Mouse (Mus musculus): Measurements from ENCODE around the gene Hnrnpd. TPM values are rescaled to one million over a fixed set of nuclear protein-coding genes. Genes with fewer than 3 reads are reported as not detected.

Hnrnpd gene
- polyA plus RNA-seq, 1 experiment from 2014 or later, result 445 TPM

Other genes with a start within 250 kb of the Hnrnpd start
- 25.9 and 30.5 TPM in 2 replicates for gene Rasgef1b, start 249.9 kb downstream of the Hnrnpd start, polyA plus RNA-seq (2016; fragmentation: Nextera tagmentation; extraction: Ambion mirVana)
- 0.50 TPM in 1 of 2 replicates, not detected in the other for gene Vamp9, start 72.7 kb downstream of the Hnrnpd start, polyA plus RNA-seq (2016; fragmentation: Nextera tagmentation; extraction: Ambion mirVana)
- gene 4930524J08Rik, start 123 bp upstream of the Hnrnpd start, polyA plus RNA-seq (2016; fragmentation: Nextera tagmentation; extraction: Ambion mirVana), result 2.0 and 2.7 TPM in 2 replicates
- gene Hnrnpdl, start 60.7 kb upstream of the Hnrnpd start, polyA plus RNA-seq (2016; fragmentation: Nextera tagmentation; extraction: Ambion mirVana), result 258 and 273 TPM in 2 replicates
- gene Enoph1, start 61.0 kb upstream of the Hnrnpd start, polyA plus RNA-seq (2016; fragmentation: Nextera tagmentation; extraction: Ambion mirVana), result 38.0 and 39.2 TPM in 2 replicates
- 8.2 and 9.9 TPM in 2 replicates for gene Tmem150c, start 180.9 kb upstream of the Hnrnpd start, polyA plus RNA-seq (2016; fragmentation: Nextera tagmentation; extraction: Ambion mirVana)

All from hindbrain, embryonic 12.5 days (tissue).